ENCODE assay signal across 13 mouse cellular contexts in the genomic region with DNA sequence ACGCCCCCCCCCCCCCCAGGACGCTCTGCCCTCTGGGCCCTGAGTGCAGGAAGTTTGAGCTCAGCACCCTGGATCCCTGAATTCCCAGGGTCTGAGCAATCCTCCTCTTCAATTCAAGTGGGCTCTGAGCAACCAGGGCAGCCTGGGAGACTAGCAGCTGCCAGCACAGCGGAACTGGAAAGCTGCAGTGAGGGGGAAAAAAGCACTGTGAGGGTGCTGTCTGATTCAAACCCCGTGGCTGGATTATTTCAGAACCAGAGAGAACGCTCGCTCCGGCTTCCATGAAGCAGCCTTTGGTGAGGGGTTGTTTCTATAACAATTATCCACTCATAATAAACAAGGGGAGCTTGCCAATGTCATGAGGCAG.
A peak's percentile ranks its signal among the peaks of the same experiment; 100 is the strongest.
DNase-seq lines count a peak whose midpoint lies in the region; ATAC-seq and TF ChIP-seq lines count a peak whose summit lies in the region.
"Had no signal": no experiment of that assay in that cellular context is flagged by ENCODE, and none has a peak within 500 bp of the region (broad histone marks: within the 10 kb centered on the region; RNA-seq: fewer than 3 reads in every experiment).

No protein-coding gene starts in this region.

- H3K4me2 ChIP-seq in forebrain, embryonic 11.5 days (ENCODE audit: low read depth, low read length, severe bottlenecking) = no peak overlapping the region
- H3K4me2 ChIP-seq in forebrain, embryonic 14.5 days (ENCODE audit: low read length) = no peak overlapping the region
- no peak overlapping the region for H3K4me2 ChIP-seq in limb, embryonic 14.5 days (replicated peaks; ENCODE audit: low read depth, low read length, severe bottlenecking)
- H3K4me2 ChIP-seq: hindbrain, embryonic 15.5 days; liver, embryonic 13.5 days had no signal

- 0 out of 2 replicates have a peak overlapping the region, but pooled peaks have one; percentile 12 for H3K27ac ChIP-seq in forebrain, embryonic 11.5 days (ENCODE audit: low read depth, low read length)
- H3K27ac ChIP-seq in forebrain, embryonic 14.5 days (ENCODE audit: low read depth, low read length) = no peak overlapping the region
- peak overlapping the region; percentile 57; the same call in 1 of the 2 replicates for H3K27ac ChIP-seq in left cerebral cortex, adult 2 months
- H3K27ac ChIP-seq in cortical plate, adult 2 months (ENCODE audit: insufficient read depth, low read length) = peak overlapping the region; percentile 26; the same call in 1 of the 2 replicates
- no peak overlapping the region for H3K27ac ChIP-seq in limb, embryonic 14.5 days (replicated peaks; ENCODE audit: low read depth, low read length)
- H3K27ac ChIP-seq: gastrocnemius, adult 2 months; hindbrain, embryonic 15.5 days; liver, embryonic 13.5 days had no signal

- no peak overlapping the region for H3K9ac ChIP-seq in forebrain, embryonic 11.5 days (ENCODE audit: low read length)
- H3K9ac ChIP-seq in forebrain, embryonic 14.5 days (ENCODE audit: low read length) = no peak overlapping the region
- 0 out of 2 replicates have a peak overlapping the region, but pooled peaks have one; percentile 2 for H3K9ac ChIP-seq in limb, embryonic 14.5 days (ENCODE audit: low read depth, low read length, severe bottlenecking)
- H3K9ac ChIP-seq: hindbrain, embryonic 15.5 days; liver, embryonic 13.5 days had no signal

- intact Hi-C loops in left cerebral cortex, adult 2 months (cut with DNase I) = loop anchor here (5.0 kb wide), 1 partner anchor 177 kb away; no protein-coding TSS in a partner anchor

- 41% methylated on average over 7 of the region's 7 CpGs for WGBS in forebrain, embryonic 11.5 days
- 37% methylated on average over 6 of the region's 7 CpGs for WGBS in forebrain, embryonic 14.5 days
- WGBS in limb, embryonic 14.5 days = 36% methylated on average over 6 of the region's 7 CpGs

- no peak for DNase-seq in forebrain, embryonic 11.5 days (ENCODE audit: low spot score)
- no peak for DNase-seq in forebrain, embryonic 14.5 days (ENCODE audit: low spot score)
- peak in 1 of 2 experiments; percentile 36 for DNase-seq in left cerebral cortex, adult 2 months (ENCODE audit: extremely low spot score in 1 of 2, low spot score in 2 of 2)
- DNase-seq in left cerebral cortex, adult 11 months (ENCODE audit: low spot score) = no peak
- DNase-seq in limb, embryonic 14.5 days (ENCODE audit: low spot score) = no peak
- DNase-seq in thymus, postnatal 14 days = no peak
- no peak for DNase-seq in cerebellum, adult 9-10 months
- DNase-seq: gastrocnemius, adult 2 months; liver, embryonic 13.5 days; thymus, postnatal 4 days had no signal

- peaks cover 3% of the 10 kb centered on the region for H3K4me1 ChIP-seq in forebrain, embryonic 11.5 days (replicated peaks; ENCODE audit: control insufficient read depth, insufficient read depth, low read length)
- H3K4me1 ChIP-seq in forebrain, embryonic 14.5 days (ENCODE audit: control insufficient read depth, insufficient read depth, low read length) = peaks cover 27% of the 10 kb centered on the region
- H3K4me1 ChIP-seq in cortical plate, adult 2 months (ENCODE audit: control insufficient read depth, insufficient read depth, low read length) = peaks cover 5% of the 10 kb centered on the region
- H3K4me1 ChIP-seq in limb, embryonic 14.5 days (ENCODE audit: control insufficient read depth, insufficient read depth, low read length) = peaks cover 30% of the 10 kb centered on the region
- H3K4me1 ChIP-seq: liver, embryonic 13.5 days had no signal

- no peak overlapping the region for H3K4me3 ChIP-seq in forebrain, embryonic 11.5 days (ENCODE audit: low read depth, low read length)
- H3K4me3 ChIP-seq in forebrain, embryonic 14.5 days (ENCODE audit: low read depth, low read length) = no peak overlapping the region
- no peak overlapping the region for H3K4me3 ChIP-seq in left cerebral cortex, adult 2 months
- H3K4me3 ChIP-seq in cortical plate, adult 2 months (ENCODE audit: insufficient read depth, low read length) = no peak overlapping the region
- H3K4me3 ChIP-seq in limb, embryonic 14.5 days (replicated peaks; ENCODE audit: low read length) = no peak overlapping the region
- H3K4me3 ChIP-seq: gastrocnemius, adult 2 months; hindbrain, embryonic 15.5 days; liver, embryonic 13.5 days had no signal

- TF ChIP-seq POLR2A in cortical plate, adult 2 months (IDR thresholded peaks at IDR 0.05; ENCODE audit: extremely low read depth, insufficient read depth, low read length) = no peak
- TF ChIP-seq POLR2A in limb, embryonic 14.5 days (IDR thresholded peaks at IDR 0.05; ENCODE audit: borderline replicate concordance, extremely low read depth, insufficient read depth, insufficient read length) = no peak

- no peaks in the 10 kb centered on the region for H3K9me3 ChIP-seq in forebrain, embryonic 11.5 days (ENCODE audit: control insufficient read depth, low read length)
- no peaks in the 10 kb centered on the region for H3K9me3 ChIP-seq in forebrain, embryonic 14.5 days (replicated peaks; ENCODE audit: control insufficient read depth, low read length)
- no peaks in the 10 kb centered on the region for H3K9me3 ChIP-seq in limb, embryonic 14.5 days (ENCODE audit: control insufficient read depth, low read length)
- H3K9me3 ChIP-seq: G1E; hindbrain, embryonic 15.5 days; liver, embryonic 13.5 days had no signal

- H3K27me3 ChIP-seq in forebrain, embryonic 11.5 days (ENCODE audit: control insufficient read depth, insufficient read depth, low read length) = no peaks in the 10 kb centered on the region
- H3K27me3 ChIP-seq in forebrain, embryonic 14.5 days (replicated peaks; ENCODE audit: control insufficient read depth, insufficient read depth, low read length) = no peaks in the 10 kb centered on the region
- H3K27me3 ChIP-seq in limb, embryonic 14.5 days (ENCODE audit: control insufficient read depth, insufficient read depth, low read length) = no peaks in the 10 kb centered on the region
- H3K27me3 ChIP-seq: hindbrain, embryonic 15.5 days; liver, embryonic 13.5 days had no signal

- no peaks in the 10 kb centered on the region for H3K36me3 ChIP-seq in forebrain, embryonic 11.5 days (ENCODE audit: control insufficient read depth, insufficient read depth, low read length)
- no peaks in the 10 kb centered on the region for H3K36me3 ChIP-seq in forebrain, embryonic 14.5 days (ENCODE audit: control insufficient read depth, insufficient read depth, low read length)
- H3K36me3 ChIP-seq in limb, embryonic 14.5 days (ENCODE audit: control insufficient read depth, insufficient read depth, low read length) = no peaks in the 10 kb centered on the region
- H3K36me3 ChIP-seq: G1E; hindbrain, embryonic 15.5 days; liver, embryonic 13.5 days had no signal

- no peak for ATAC-seq in forebrain, embryonic 11.5 days (replicated peaks; ENCODE audit: low FRiP score)
- ATAC-seq in forebrain, embryonic 14.5 days = no peak
- no peak for ATAC-seq in limb, embryonic 14.5 days (ENCODE audit: low FRiP score, low read depth)

- TF ChIP-seq CTCF in left cerebral cortex, adult 2 months (IDR thresholded peaks at IDR 0.05) = no peak
- no peak for TF ChIP-seq CTCF in cortical plate, adult 2 months (IDR thresholded peaks at IDR 0.05; ENCODE audit: extremely low read depth, insufficient read depth, low read length)

Comparison
In these comparisons a context has a peak if more than half of its experiments do, and no peak if none do; other contexts are left out.
1. H3K27ac ChIP-seq: peak in forebrain, embryonic 11.5 days (single experiment), left cerebral cortex, adult 2 months (single experiment) and cortical plate, adult 2 months (single experiment); none in forebrain, embryonic 14.5 days (single experiment) and limb, embryonic 14.5 days (single experiment).